Mouse (Mus musculus) megakaryocyte, embryonic 14.5 days (primary cell): ENCODE measurements around the gene Egln3.

Source experiments
- FLI1 ChIP-seq: IDR thresholded peaks from 2 replicates; pipeline ENCODE4 v1.6.1; 2012; ENCODE audit warnings: low read length, inconsistent platforms, mixed read lengths
- GATA1 ChIP-seq: IDR thresholded peaks from 3 replicates; pipeline ENCODE4 v1.6.1; 2012; ENCODE audit warnings: mixed read lengths, low read length, inconsistent platforms, borderline replicate concordance

GRCm38 (mm10) chr12:54194159-54194558 lies 9.5 kb downstream of the Egln3 start:
- TF ChIP-seq GATA1 (no peak), FLI1 (no peak)
